ENCODE assay signal across 12 mouse cellular contexts in genomic region chr9:75549010-75549409, GRCm38 (mm10). TPM values are rescaled to one million over a fixed set of nuclear protein-coding genes. Genes with fewer than 3 reads are reported as not detected.
A peak's percentile ranks its signal among the peaks of the same experiment; 100 is the strongest.
DNase-seq lines count a peak whose midpoint lies in the region; ATAC-seq and TF ChIP-seq lines count a peak whose summit lies in the region.
"Had no signal": no experiment of that assay in that cellular context is flagged by ENCODE, and none has a peak within 500 bp of the region (broad histone marks: within the 10 kb centered on the region; RNA-seq: fewer than 3 reads in every experiment).

No protein-coding gene starts in this region.

- no peak overlapping the region for H3K9ac ChIP-seq in forebrain, embryonic 13.5 days
- H3K9ac ChIP-seq in heart, embryonic 14.5 days (ENCODE audit: low read length): no peak overlapping the region
- H3K9ac ChIP-seq in midbrain, embryonic 16.5 days (ENCODE audit: low read depth, low read length): no peak overlapping the region
- H3K9ac ChIP-seq: limb, embryonic 13.5 days had no signal

- no peaks in the 10 kb centered on the region for H3K27me3 ChIP-seq in forebrain, embryonic 13.5 days
- no peaks in the 10 kb centered on the region for H3K27me3 ChIP-seq in forebrain, embryonic 10.5 days (ENCODE audit: poor library complexity, severe bottlenecking)
- H3K27me3 ChIP-seq in heart, embryonic 14.5 days (ENCODE audit: control insufficient read depth, insufficient read depth, low read length): no peaks in the 10 kb centered on the region
- H3K27me3 ChIP-seq in midbrain, embryonic 16.5 days (ENCODE audit: control insufficient read depth, insufficient read depth, low read depth, low read length): no peaks in the 10 kb centered on the region
- H3K27me3 ChIP-seq: limb, embryonic 13.5 days had no signal

- no peaks in the 10 kb centered on the region for H3K36me3 ChIP-seq in forebrain, embryonic 13.5 days (ENCODE audit: poor library complexity, severe bottlenecking)
- H3K36me3 ChIP-seq in forebrain, embryonic 10.5 days (replicated peaks): no peaks in the 10 kb centered on the region; the same call in 1 of the 2 replicates
- H3K36me3 ChIP-seq in heart, embryonic 14.5 days (ENCODE audit: control insufficient read depth, insufficient read depth, low read length): no peaks in the 10 kb centered on the region
- H3K36me3 ChIP-seq in midbrain, embryonic 16.5 days (ENCODE audit: control insufficient read depth, insufficient read depth, low read length): no peaks in the 10 kb centered on the region
- H3K36me3 ChIP-seq: limb, embryonic 13.5 days had no signal

- TF ChIP-seq CTCF in left cerebral cortex, adult 2 months (IDR thresholded peaks at IDR 0.05): no peak

- intact Hi-C loops in left cerebral cortex, adult 2 months (cut with DNase I): no loop called here

- no peak overlapping the region for H3K4me3 ChIP-seq in forebrain, embryonic 13.5 days
- H3K4me3 ChIP-seq in forebrain, embryonic 10.5 days: no peak overlapping the region
- H3K4me3 ChIP-seq in left cerebral cortex, adult 2 months: no peak overlapping the region
- H3K4me3 ChIP-seq in heart, embryonic 14.5 days (ENCODE audit: control insufficient read depth in 1 of 2, insufficient read depth in 1 of 2, low read depth in 1 of 2, low read length in 2 of 2): no peak overlapping the region
- H3K4me3 ChIP-seq in midbrain, embryonic 16.5 days (ENCODE audit: low read depth, low read length): no peak overlapping the region
- H3K4me3 ChIP-seq: limb, embryonic 13.5 days had no signal

- peaks cover 12% of the 10 kb centered on the region for H3K4me1 ChIP-seq in forebrain, embryonic 13.5 days
- H3K4me1 ChIP-seq in forebrain, embryonic 10.5 days: peaks cover 11% of the 10 kb centered on the region
- peaks cover 5 to 8% of the 10 kb centered on the region in 2 experiments; a peak in 3 of 4 replicates for H3K4me1 ChIP-seq in heart, embryonic 14.5 days (ENCODE audit: control insufficient read depth in 2 of 2, insufficient read depth in 2 of 2, low read length in 2 of 2)
- H3K4me1 ChIP-seq in midbrain, embryonic 16.5 days (ENCODE audit: control insufficient read depth, insufficient read depth, low read length): 0 out of 2 replicates have a peak, but pooled peaks cover 5% of the 10 kb centered on the region

- no peak for DNase-seq in forebrain, embryonic 10.5 days (ENCODE audit: extremely low spot score, low spot score)
- no peak for DNase-seq in left cerebral cortex, adult 2 months (ENCODE audit: extremely low spot score in 1 of 2, low spot score in 2 of 2)
- DNase-seq in left cerebral cortex, adult 18-20 months (ENCODE audit: low spot score in 2 of 2): no peak
- peak; percentile 72 for DNase-seq in lung, postnatal 36 days
- no peak for DNase-seq in cerebellum, postnatal 25 days
- DNase-seq: cerebellum, adult 9-11 months; thymus, postnatal 25 days had no signal

- H3K4me2 ChIP-seq in forebrain, embryonic 13.5 days: no peak overlapping the region
- peak overlapping the region; percentile 32 for H3K4me2 ChIP-seq in heart, embryonic 14.5 days (ENCODE audit: low read length)
- H3K4me2 ChIP-seq in midbrain, embryonic 16.5 days (ENCODE audit: low read length): no peak overlapping the region
- H3K4me2 ChIP-seq: limb, embryonic 13.5 days had no signal

- no peak overlapping the region for H3K27ac ChIP-seq in forebrain, embryonic 13.5 days
- H3K27ac ChIP-seq in forebrain, embryonic 10.5 days: no peak overlapping the region
- H3K27ac ChIP-seq in left cerebral cortex, adult 2 months: 0 out of 2 replicates have a peak overlapping the region, but pooled peaks have one; percentile 4
- peak overlapping the region in 1 of 2 experiments; percentile 64; a peak in 2 of 4 replicates for H3K27ac ChIP-seq in heart, embryonic 14.5 days (replicated peaks in 1 of 2; ENCODE audit: control insufficient read depth in 1 of 2, insufficient read depth in 1 of 2, low read depth in 2 of 2, low read length in 2 of 2)
- no peak overlapping the region for H3K27ac ChIP-seq in midbrain, embryonic 16.5 days (ENCODE audit: low read length)
- H3K27ac ChIP-seq: limb, embryonic 13.5 days had no signal

- ATAC-seq in forebrain, embryonic 13.5 days: 0 out of 2 replicates have a peak, but pooled peaks have one; percentile 48
- 0 out of 2 replicates have a peak, but pooled peaks have one; percentile 48 for ATAC-seq in heart, embryonic 14.5 days (ENCODE audit: insufficient number of reproducible peaks, insufficient read depth, low FRiP score, low read depth)
- no peak for ATAC-seq in midbrain, embryonic 16.5 days
- ATAC-seq: hindbrain, embryonic 16.5 days had no signal

- H3K9me3 ChIP-seq in forebrain, embryonic 13.5 days (replicated peaks): peaks cover 7% of the 10 kb centered on the region
- H3K9me3 ChIP-seq in forebrain, embryonic 10.5 days: peaks cover 9% of the 10 kb centered on the region
- peaks cover 9% of the 10 kb centered on the region for H3K9me3 ChIP-seq in heart, embryonic 14.5 days (ENCODE audit: control insufficient read depth, low read length)
- 0 out of 2 replicates have a peak, but pooled peaks cover 3% of the 10 kb centered on the region for H3K9me3 ChIP-seq in midbrain, embryonic 16.5 days (replicated peaks; ENCODE audit: control insufficient read depth, low read length, poor library complexity, severe bottlenecking)
- H3K9me3 ChIP-seq: limb, embryonic 13.5 days had no signal

- WGBS in forebrain, embryonic 13.5 days: 64% methylated on average over 8 of the region's 8 CpGs
- 87% methylated on average over 8 of the region's 8 CpGs for WGBS in forebrain, embryonic 10.5 days
- WGBS in heart, embryonic 14.5 days: 56% methylated on average over 8 of the region's 8 CpGs
- WGBS in midbrain, embryonic 16.5 days: 75% methylated on average over 8 of the region's 8 CpGs

RNA-seq across cellular contexts. Expression of gene Tmod3, which starts 10.4 kb away (rescaled TPM):
- 101 TPM in 2 replicates for polyA plus RNA-seq in forebrain, embryonic 13.5 days (2015; fragmentation: Nextera tagmentation; extraction: Ambion mirVana)
- polyA plus RNA-seq in forebrain, embryonic 10.5 days (2016; fragmentation: Nextera tagmentation; extraction: Ambion mirVana): 85.5 and 89.7 TPM in 2 replicates
- total RNA-seq in left cerebral cortex, adult 2 months (2021): 10 to 100 TPM; 43.6 to 62.5 TPM
- 10 to 100 TPM; 43.1 to 54.8 TPM for total RNA-seq in left cerebral cortex, adult 18-20 months (2021)
- 75.0 and 81.6 TPM in 2 replicates for polyA plus RNA-seq in heart, embryonic 14.5 days (2014; fragmentation: Nextera tagmentation; extraction: Ambion mirVana)
- polyA plus RNA-seq in midbrain, embryonic 16.5 days (2015; fragmentation: Nextera tagmentation; extraction: Ambion mirVana): 78.0 and 82.7 TPM in 2 replicates
